Mouse (Mus musculus) C2C12 (cell line): ENCODE measurements around the gene G6pc3. TPM values are rescaled to one million over a fixed set of nuclear protein-coding genes. Genes with fewer than 3 reads are reported as not detected.

Experiments
- H3K27me3 ChIP-seq: one replicate; pipeline ENCODE4 v1.6.1; 2011; ENCODE audit not compliant: control insufficient read depth, insufficient read depth, insufficient read length
- H3K36me3 ChIP-seq: one replicate; pipeline ENCODE4 v1.6.1; 2011; ENCODE audit not compliant: control insufficient read depth, insufficient read depth
- H3K4me3 ChIP-seq: one replicate; pipeline ENCODE4 v1.5.1; 2011; ENCODE audit warnings: mild to moderate bottlenecking, control low read depth; ENCODE audit not compliant: poor library complexity, insufficient read depth, severe bottlenecking
- H3K79me2 ChIP-seq: one replicate; pipeline ENCODE4 v1.6.1; 2011; ENCODE audit not compliant: control insufficient read depth, insufficient read depth
- H3K79me3 ChIP-seq: one replicate; pipeline ENCODE4 v1.6.1; 2011; ENCODE audit warnings: low read depth, control low read depth
- H3ac ChIP-seq: one replicate; pipeline ENCODE3; 2011; ENCODE audit warnings: low read depth; ENCODE audit not compliant: control insufficient read depth, insufficient read length
- CEBPB ChIP-seq: IDR thresholded peaks from one replicate; pipeline ENCODE4 v1.6.1; 2011; ENCODE audit warnings: low read depth, mild to moderate bottlenecking, control low read depth, moderate library complexity
- CTCF ChIP-seq: IDR thresholded peaks from one replicate; pipeline ENCODE4 v1.5.1; 2011; ENCODE audit not compliant: control insufficient read depth, insufficient read depth, insufficient read length
- FOSL1 ChIP-seq: IDR thresholded peaks from one replicate; pipeline ENCODE4 v1.8.0; 2011; ENCODE audit warnings: mild to moderate bottlenecking, low read length; ENCODE audit not compliant: poor library complexity, insufficient read depth, severe bottlenecking
- MAX ChIP-seq: IDR thresholded peaks from one replicate; pipeline ENCODE4 v1.6.1; 2011; ENCODE audit warnings: mild to moderate bottlenecking, control low read depth
- MYOD1 ChIP-seq: IDR thresholded peaks from one replicate; pipeline ENCODE4 v1.6.1; 2011; ENCODE audit warnings: low read depth; ENCODE audit not compliant: control insufficient read depth, insufficient read length
- MYOG ChIP-seq: IDR thresholded peaks from one replicate; pipeline ENCODE4 v1.6.1; 2011; ENCODE audit not compliant: control insufficient read depth, insufficient read length; ENCODE audit errors: extremely low read depth
- USF1 ChIP-seq: IDR thresholded peaks from one replicate; pipeline ENCODE4 v1.6.1; 2011; ENCODE audit warnings: low read depth, mild to moderate bottlenecking, control low read depth, moderate library complexity
- polyA plus RNA-seq: library from polyadenylated mRNA; unstranded; fragments of >200 nt; fragmentation: generic; extraction: Trizol; gene quantifications from one replicate; pipeline ENCODE4 v1.2.1, GENCODE M21; 2012; ENCODE audit warnings: missing spikeins

G6pc3 gene
- polyA plus RNA-seq, 1 experiment: 40.4 TPM

GRCm38 (mm10) chr11:102159781-102160180, 29.6 kb upstream of the G6pc3 start:
- TF ChIP-seq USF1: no peak
- TF ChIP-seq CEBPB: no peak
- TF ChIP-seq MAX: no peak
- no peak for TF ChIP-seq MYOD1
- TF ChIP-seq FOSL1: no peak
- no peak for TF ChIP-seq CTCF
- no peak for TF ChIP-seq MYOG
- H3ac ChIP-seq: no peak overlapping the region
- no peak overlapping the region for H3K4me3 ChIP-seq
- H3K79me3 ChIP-seq: no peaks in the 10 kb centered on the region
- peaks cover 44% of the 10 kb centered on the region for H3K36me3 ChIP-seq
- no peaks in the 10 kb centered on the region for H3K27me3 ChIP-seq
- peaks cover 8% of the 10 kb centered on the region for H3K79me2 ChIP-seq

- Histone ChIP-seq H3ac (no peak overlapping the region), H3K27me3 (no peaks in the 10 kb centered on the region), H3K79me3 (peaks cover 28% of the 10 kb centered on the region), H3K79me2 (peaks cover 61% of the 10 kb centered on the region), H3K36me3 (peaks cover 98% of the 10 kb centered on the region), H3K4me3 (no peak overlapping the region)
- TF ChIP-seq MYOD1: no peak
- no peak for TF ChIP-seq USF1
- TF ChIP-seq CEBPB: no peak
- no peak for TF ChIP-seq CTCF
Measured at GRCm38 (mm10) chr11:102165971-102166722, 23.3 kb upstream of the G6pc3 start.

GRCm38 (mm10) chr11:102167539-102167938, 21.9 kb upstream of the G6pc3 start:
- Histone ChIP-seq H3K27me3 (no peaks in the 10 kb centered on the region), H3K79me3 (peaks cover 37% of the 10 kb centered on the region), H3K36me3 (peaks cover 91% of the 10 kb centered on the region), H3K79me2 (peaks cover 75% of the 10 kb centered on the region), H3ac (no peak overlapping the region), H3K4me3 (no peak overlapping the region)
- TF ChIP-seq MAX: no peak
- TF ChIP-seq MYOG: no peak
- no peak for TF ChIP-seq CTCF
- no peak for TF ChIP-seq MYOD1
- no peak for TF ChIP-seq USF1
- no peak for TF ChIP-seq FOSL1
- TF ChIP-seq CEBPB: no peak

GRCm38 (mm10) chr11:102168689-102169088, 20.7 kb upstream of the G6pc3 start:
- TF ChIP-seq CEBPB (no peak), USF1 (no peak)

GRCm38 (mm10) chr11:102179836-102180235, 9.6 kb upstream of the G6pc3 start:
- peaks cover 81% of the 10 kb centered on the region for H3K36me3 ChIP-seq
- no peak overlapping the region for H3ac ChIP-seq
- no peaks in the 10 kb centered on the region for H3K27me3 ChIP-seq
- peaks cover 100% of the 10 kb centered on the region for H3K79me2 ChIP-seq
- TF ChIP-seq MYOG (no peak), FOSL1 (no peak), CTCF (no peak), MYOD1 (no peak), CEBPB (no peak), USF1 (no peak), MAX (no peak)
- no peak overlapping the region for H3K4me3 ChIP-seq
- H3K79me3 ChIP-seq: peaks cover 84% of the 10 kb centered on the region

More at GRCm38 (mm10) chr11:102168689-102169088, 20.7 kb upstream of the G6pc3 start:
- Histone ChIP-seq H3K27me3 (no peaks in the 10 kb centered on the region), H3K79me3 (peaks cover 48% of the 10 kb centered on the region), H3K79me2 (peaks cover 86% of the 10 kb centered on the region), H3K4me3 (no peak overlapping the region), H3ac (no peak overlapping the region), H3K36me3 (peaks cover 88% of the 10 kb centered on the region)

- H3ac ChIP-seq: peak overlapping the region; percentile 79
- TF ChIP-seq FOSL1 (no peak), USF1 (no peak), MYOD1 (no peak), MAX (no peak), CEBPB (no peak), CTCF (no peak), MYOG (no peak)
- peaks cover 41% of the 10 kb centered on the region for H3K36me3 ChIP-seq
- no peaks in the 10 kb centered on the region for H3K27me3 ChIP-seq
- peaks cover 60% of the 10 kb centered on the region for H3K79me2 ChIP-seq
- peaks cover 53% of the 10 kb centered on the region for H3K79me3 ChIP-seq
- H3K4me3 ChIP-seq: peak overlapping the region; percentile 98
Measured at GRCm38 (mm10) chr11:102184253-102184645, 5.2 kb upstream of the G6pc3 start.
